Mouse (Mus musculus): ENCODE results near the gene Cdhr5. TPM values are rescaled to one million over a fixed set of nuclear protein-coding genes. Genes with fewer than 3 reads are reported as not detected.
A peak's percentile ranks its signal among the peaks of the same experiment; 100 is the strongest.
"Not testable (repeated sequence)": the region's sequence is repeated elsewhere in the genome, so short reads cannot be mapped to it uniquely, and the experiment has no call there.

Cdhr5 gene
- total RNA-seq, 2 experiments from 2014 or later = not detected

DNA sequence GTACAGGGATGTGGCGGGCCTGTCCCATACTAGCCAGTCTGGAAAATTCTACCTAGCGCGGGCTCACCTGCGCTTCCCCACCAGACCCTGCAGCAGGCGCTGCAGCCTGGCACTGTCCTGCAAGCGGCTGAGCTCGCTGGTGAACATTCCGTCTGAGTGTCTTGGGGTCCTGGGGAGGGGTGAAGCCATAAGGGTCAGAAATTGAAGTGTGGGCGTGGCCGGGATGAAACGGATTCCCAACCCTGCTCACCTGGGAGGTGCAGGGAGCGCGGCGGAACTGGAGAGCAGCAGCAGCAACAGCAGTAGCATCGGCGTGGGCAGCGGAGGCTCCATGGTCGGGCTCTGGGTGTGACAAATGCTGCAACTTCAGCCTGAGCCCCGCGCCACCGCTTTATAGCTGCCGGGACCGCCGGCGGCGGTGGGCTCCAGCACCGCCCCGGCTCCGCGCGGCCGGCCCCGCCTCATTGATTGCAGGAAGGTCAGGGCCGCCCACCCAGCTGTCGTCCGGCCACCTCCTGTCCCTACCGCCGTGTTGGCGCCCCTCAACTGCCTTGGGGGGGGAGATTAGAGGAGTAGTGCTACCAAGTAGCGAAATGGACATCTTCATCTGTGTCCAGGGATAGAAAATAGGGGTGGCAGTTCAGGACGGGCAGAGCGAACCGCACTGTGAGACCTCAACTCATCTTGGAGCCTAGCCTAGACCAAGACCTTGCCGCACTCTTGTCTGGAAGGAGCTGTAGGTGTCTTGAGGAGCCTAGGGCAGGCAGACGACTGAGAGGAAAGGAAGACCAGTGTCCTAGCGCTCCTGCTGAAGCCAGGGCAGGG, 2.4 kb upstream of the Cdhr5 start, which contains the start of gene Sct:
Gene Sct, minus strand, starts transcription at position 368 of the 825 bp plus-strand sequence.
- ATAC-seq (replicated peaks; ENCODE audit: poor library complexity, severe bottlenecking) = peak; percentile 50

DNA sequence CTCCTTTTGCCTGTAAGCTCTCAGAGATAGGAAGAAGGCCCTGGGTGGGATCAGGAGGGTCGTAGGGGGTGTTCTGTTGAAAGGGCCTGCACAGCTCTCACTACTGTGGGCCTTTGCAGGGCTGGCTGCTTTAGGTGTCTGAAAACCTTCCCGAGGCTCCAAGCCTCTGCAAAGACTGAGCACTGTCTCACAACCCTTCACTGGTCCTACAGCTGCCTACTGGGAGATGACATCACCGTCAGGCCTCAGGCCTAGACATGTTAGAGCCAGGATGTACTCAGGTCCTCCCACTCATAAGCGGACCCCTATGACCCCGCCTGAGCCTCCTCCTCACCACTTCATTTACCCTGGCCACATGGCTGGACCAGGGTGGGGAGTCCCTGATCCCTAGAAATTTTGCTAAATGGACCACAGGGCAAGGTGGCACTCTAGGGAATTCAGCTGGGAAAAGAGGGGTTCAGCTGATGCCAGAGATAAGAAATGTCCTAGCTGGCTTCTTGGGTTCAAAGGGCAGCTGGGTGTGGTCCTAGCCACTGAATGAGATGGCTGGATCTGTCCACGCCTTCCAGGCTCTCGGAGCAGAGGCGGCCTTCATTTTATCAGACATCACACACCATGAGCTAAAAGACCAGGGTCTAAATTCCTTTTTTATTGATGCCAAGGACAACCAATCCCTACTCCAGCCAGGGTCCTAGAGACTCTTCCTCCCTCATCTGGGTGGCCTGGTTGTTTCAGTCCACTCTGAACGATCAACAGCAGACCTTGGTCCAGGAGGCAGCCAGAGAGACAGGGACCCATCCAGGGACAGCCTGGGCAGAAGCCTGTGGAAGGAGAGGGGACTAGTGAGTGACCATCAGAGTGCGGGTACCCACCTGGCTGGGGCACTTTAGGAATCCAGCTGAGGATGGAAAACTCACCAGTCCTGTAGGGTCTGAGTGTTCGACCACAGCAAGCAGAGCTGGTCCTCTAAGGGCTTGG, 1.4 kb upstream of the Cdhr5 start:
- no peak for ATAC-seq (replicated peaks; ENCODE audit: poor library complexity, severe bottlenecking)

DNA sequence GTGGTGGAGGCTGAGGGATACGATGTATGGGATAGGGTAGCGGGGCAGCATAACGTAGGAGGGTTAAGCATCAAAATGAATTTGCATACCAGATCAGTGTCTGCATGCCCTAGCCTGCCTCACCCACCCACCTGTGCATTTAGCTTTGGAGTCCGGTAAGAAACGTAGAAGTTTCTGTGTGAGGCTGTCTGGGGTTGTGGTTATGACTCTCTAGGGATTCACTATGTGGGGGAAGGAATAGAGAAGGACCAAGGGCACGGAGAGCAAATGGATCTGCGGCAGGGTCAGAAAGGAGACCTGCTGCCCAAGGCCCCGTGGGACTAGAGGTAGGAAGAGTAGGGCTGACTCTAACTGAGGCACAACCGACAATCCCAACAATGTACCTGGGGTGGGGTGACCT, 1.2 kb downstream of the Cdhr5 start:
- ATAC-seq (replicated peaks; ENCODE audit: poor library complexity, severe bottlenecking) = no peak

GRCm38 (mm10) chr7:141270631-141271030, 6.0 kb downstream of the Cdhr5 start:
- no peak for ATAC-seq (replicated peaks; ENCODE audit: poor library complexity, severe bottlenecking)

DNA sequence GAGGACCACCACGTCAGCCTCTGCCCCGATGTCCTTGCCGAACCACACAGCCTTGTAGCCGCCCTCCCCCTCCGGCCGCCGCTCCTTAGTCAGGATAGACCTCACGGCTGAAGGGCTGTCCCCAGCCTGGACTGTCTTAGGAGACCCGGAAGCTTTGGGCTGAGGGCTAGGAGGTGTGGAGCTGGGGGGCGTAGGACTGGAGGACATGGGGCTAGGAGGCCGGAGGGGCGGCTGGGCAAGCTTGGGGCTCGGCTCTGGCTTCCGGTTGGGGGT, 7.4 kb downstream of the Cdhr5 start:
- no peak for ATAC-seq (replicated peaks; ENCODE audit: poor library complexity, severe bottlenecking)

DNA sequence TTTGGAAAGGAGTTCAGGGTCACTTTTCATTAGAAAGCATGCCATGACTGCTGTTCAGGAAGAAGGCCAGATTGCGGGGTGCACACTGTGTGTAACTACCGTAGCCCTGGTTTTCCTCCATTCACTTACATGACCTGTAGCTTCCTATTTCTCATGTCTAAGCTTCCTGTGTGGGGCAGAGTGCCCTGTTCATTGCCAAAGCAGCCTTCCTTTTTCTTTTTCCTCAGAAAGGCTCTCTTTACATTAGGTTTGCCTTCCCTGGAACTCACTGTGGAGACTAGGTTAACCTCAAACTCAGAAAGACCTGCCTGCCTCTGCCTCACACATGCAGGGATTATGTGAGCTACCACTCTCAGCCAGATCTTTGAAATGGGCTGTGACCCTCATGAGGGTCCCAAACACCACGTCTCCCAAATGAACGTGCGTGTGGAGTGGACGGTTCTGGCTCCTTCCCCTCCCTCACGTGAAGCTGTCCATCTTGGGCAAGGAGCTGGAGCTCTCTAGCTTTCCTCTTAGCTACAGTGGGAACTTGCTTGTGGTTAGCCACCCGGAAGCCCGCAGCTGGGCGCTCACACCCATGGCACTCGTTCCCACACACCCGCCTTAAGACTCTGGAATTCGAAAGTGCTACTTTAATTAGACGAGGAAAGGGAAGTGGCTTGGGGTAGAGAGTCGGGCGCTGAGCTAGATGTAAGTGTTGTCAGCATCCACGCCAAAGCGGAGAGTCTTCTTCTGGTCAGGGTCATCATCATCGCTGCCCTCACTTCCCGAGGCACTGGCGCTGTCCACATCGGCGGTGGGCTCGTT, 7.9 kb downstream of the Cdhr5 start:
- ATAC-seq (replicated peaks; ENCODE audit: poor library complexity, severe bottlenecking) = peak; percentile 62

DNA sequence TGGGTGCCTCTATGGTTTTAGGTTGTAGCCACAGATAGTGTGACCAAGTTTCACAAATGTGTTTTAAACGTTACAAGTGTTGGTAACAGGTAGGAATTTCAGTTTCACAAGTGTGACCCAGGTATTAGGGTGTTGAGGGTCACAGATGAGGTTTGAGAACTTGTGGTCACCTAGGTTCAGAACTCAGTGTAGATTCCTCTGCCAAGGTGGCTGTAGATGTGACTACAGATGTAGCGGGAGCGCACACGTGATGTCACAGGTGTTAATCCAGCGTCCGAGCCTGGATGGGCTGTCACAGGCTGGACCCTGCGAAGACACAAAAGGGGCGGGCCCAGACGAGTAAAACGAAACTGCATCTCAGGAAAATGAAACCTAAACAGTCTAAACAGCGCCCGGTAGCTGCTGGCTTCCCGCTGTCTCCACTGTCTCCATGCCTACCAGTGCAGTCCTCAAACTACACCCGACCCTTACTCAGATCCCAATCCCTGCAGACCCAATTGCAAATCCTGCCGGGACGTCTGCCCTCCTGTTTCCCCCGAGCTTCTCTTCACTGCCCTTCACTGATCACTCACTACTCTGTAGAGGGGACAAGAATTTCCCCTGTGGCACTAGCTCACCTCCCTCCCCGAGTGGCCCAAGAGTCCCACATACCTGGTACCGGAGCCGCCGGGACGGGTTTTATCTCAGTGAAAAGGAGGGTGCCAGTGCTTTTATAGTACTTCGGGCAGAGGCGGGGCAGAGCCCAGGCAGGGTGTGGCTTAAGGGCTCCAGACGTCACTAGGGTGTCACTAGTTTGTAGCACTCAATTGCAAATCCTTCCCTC, 10.6 kb downstream of the Cdhr5 start, which contains the start of gene Irf7:
Gene Irf7, minus strand, starts transcription at position 743 of the 823 bp plus-strand sequence.
- ATAC-seq (replicated peaks; ENCODE audit: poor library complexity, severe bottlenecking) = peak; percentile 41

DNA sequence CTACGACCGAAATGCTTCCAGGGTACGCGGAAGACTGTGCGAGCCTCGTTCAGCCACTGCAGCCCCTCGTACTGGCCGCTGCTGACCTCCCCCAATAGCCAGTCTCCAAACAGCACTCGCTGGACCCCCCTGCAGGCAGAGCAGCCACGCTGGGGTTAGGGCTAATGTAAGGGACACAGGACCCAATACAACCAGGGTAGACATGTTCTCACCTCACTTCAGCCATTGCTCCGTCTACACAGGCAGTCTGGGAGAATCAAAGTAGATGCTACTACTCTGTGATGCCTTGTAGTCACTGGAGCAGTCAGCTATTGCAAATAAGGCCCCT, 11.2 kb downstream of the Cdhr5 start:
- ATAC-seq (replicated peaks; ENCODE audit: poor library complexity, severe bottlenecking) = no peak

DNA sequence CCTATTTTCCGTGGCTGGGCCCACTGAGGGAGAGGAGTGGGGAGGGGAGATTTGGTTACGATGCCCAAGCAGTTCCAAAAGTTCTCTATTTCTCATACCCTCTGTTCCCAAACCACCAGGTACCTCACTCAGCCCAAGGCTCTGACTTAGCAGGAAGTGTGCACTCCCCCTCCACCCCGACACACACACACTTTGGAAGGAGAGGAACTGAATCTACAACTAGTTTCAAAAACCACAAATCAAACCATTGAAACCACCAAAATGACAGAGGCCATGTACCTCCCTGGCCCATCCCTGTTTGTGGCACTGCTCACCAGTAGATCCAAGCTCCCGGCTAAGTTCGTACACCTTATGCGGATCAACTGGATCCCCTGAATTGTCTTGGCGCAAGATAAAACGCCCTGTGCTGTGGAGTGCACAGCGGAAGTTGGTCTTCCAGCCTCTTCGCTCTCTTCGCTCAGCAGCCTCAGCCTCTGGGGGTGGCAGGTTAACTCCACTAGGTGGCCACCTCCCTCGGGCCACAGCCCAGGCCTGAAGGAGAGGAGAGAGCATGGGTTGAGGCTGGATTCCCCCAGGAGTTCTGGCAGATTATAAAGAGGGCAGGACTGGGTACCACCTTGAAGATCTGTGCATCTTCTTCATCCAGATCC, 11.7 kb downstream of the Cdhr5 start:
- peak; percentile 38 for ATAC-seq (replicated peaks; ENCODE audit: poor library complexity, severe bottlenecking)

- no peak for ATAC-seq (replicated peaks; ENCODE audit: poor library complexity, severe bottlenecking)
Observed at GRCm38 (mm10) chr7:141264041-141264700, 12.4 kb downstream of the Cdhr5 start.

DNA sequence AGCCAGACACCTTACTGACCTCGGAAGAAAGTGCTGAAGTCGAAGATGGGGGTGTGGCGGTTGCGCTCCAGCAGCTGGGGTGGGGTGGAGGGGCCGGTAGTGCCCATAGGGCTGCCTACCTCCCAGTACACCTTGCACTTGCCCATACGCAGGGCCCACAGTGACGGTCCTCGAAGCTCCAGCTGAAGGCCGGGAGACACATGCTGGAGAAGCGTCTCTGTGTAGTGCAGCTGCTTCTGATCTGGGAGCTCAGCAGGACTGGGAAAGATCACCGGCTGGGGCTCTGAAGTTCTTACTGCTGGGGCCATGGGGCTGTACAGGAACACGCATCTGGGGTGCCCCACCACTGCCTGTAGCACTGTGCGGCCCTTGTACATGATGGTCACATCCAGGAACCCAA, 12.9 kb downstream of the Cdhr5 start:
- ATAC-seq (replicated peaks; ENCODE audit: poor library complexity, severe bottlenecking) = no peak

GRCm38 (mm10) chr7:141261480-141261879, 15.1 kb downstream of the Cdhr5 start:
- no peak for ATAC-seq (replicated peaks; ENCODE audit: poor library complexity, severe bottlenecking)

DNA sequence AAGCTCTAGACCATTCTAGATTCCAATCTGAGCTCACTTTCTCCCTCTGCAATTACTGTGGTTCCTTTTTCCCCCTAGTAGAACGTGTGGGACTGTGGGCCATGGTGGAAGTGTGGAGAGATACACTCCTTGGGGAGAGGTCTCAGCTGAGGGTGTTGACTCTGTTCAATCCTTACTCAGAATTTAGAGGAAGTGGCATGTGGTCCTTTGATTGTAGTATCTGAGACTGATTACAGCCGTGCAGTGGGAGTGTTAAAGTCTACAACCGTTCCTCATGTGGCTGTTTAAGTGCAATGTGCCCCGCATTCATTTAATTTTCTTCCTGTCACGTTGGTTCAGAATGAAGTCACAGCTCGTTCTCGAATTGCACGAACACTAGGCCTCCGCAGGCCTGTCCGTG, 20.4 kb downstream of the Cdhr5 start:
- no peak for ATAC-seq (replicated peaks; ENCODE audit: poor library complexity, severe bottlenecking)

DNA sequence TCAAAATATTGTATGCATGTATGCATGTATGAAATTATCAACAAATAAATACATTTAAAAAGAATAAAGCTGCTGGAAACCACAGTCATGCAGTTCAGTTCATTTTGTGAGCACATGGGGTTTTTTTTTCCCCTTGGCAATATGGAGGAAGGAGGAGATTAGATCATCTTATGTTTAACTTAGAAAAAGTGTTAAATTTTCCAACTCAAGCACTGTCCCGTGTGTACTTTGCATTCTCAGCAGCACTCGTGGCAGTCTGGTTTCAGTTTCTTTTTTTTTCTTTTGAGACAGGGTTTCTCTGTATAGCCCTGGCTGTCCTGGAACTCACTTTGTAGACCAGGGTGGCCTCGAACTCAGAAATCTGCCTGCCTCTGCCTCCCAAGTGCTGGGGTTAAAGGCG, 26.1 kb downstream of the Cdhr5 start:
- not testable (repeated sequence) for ATAC-seq (replicated peaks; ENCODE audit: poor library complexity, severe bottlenecking)

DNA sequence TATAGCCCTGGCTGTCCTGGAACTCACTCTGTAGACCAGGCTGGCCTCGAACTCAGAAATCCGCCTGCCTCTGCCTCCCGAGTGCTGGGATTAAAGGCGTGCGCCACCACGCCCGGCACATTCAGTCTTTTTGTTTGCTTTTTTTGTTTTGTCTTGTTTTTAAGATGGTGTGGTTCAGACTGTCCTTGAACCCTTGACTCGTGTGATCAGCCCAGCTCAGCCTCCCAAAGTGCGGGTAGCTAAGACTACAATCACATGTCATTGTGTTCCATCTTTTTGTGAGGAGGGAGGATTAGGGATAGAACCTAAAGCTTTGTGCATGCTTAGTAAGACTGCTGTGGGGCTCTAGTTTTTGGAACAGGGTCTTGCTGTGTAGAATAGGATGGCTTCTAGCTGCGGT, 45.0 kb downstream of the Cdhr5 start:
- ATAC-seq (replicated peaks; ENCODE audit: poor library complexity, severe bottlenecking) = no peak

- no peak for ATAC-seq (replicated peaks; ENCODE audit: poor library complexity, severe bottlenecking)
Observed at GRCm38 (mm10) chr7:141231111-141231510, 45.5 kb downstream of the Cdhr5 start.

GRCm38 (mm10) chr7:141230570-141230969, 46.0 kb downstream of the Cdhr5 start:
- ATAC-seq (replicated peaks; ENCODE audit: poor library complexity, severe bottlenecking) = no peak

- ATAC-seq (replicated peaks; ENCODE audit: poor library complexity, severe bottlenecking) = no peak
Observed at GRCm38 (mm10) chr7:141229702-141230101, 46.9 kb downstream of the Cdhr5 start.

Data from granulocyte monocyte progenitor cell, adult 5-6 weeks (primary cell).